Mouse (Mus musculus) activated CD4-positive, CD25-positive, alpha-beta regulatory T cell, adult 4 months (primary cell): ENCODE measurements around the gene Lin28b. TPM values are rescaled to one million over a fixed set of nuclear protein-coding genes. Genes with fewer than 3 reads are reported as not detected.

Experiments used
- polyA plus RNA-seq, 2 experiments: library from polyadenylated mRNA; unstranded; fragments of 100-300 nt; shearing (Covaris generic); gene quantifications; one replicate each; pipeline ENCODE4 v1.2.1; 2017

Lin28b gene
- polyA plus RNA-seq, 2 experiments from 2014 or later: 0.10 TPM; not detected in 1

Other genes starting within 250 kb of the Lin28b start
- gene Bves, start 150.6 kb downstream of the Lin28b start, polyA plus RNA-seq: not detected
- 1 to 10 TPM; 5.1 to 7.6 TPM for gene Hace1, start 91.4 kb upstream of the Lin28b start, polyA plus RNA-seq